Mouse (Mus musculus) stomach, embryonic 15.5 days (tissue): ENCODE data around the gene Cipc. TPM values are rescaled to one million over a fixed set of nuclear protein-coding genes. Genes with fewer than 3 reads are reported as not detected.

ENCODE experiments used
- ATAC-seq: fragments of 200-750 bp; cut with Nextera tagmentation; 2 replicates; pipeline ENCODE4 v1.8.0; 2017; ENCODE audit warnings: low read depth, moderate number of reproducible peaks, moderate TSS enrichment; ENCODE audit not compliant: insufficient read depth, low FRiP score
- H3K27ac ChIP-seq: fragments of 300-500 bp; sonication (generic); 2 replicates; pipeline ENCODE4 v1.5.1; 2015; ENCODE audit warnings: mild to moderate bottlenecking, inconsistent platforms
- H3K27me3 ChIP-seq: fragments of 300-500 bp; sonication (generic); replicated peaks from 2 replicates; pipeline ENCODE4 v1.6.1; 2015; ENCODE audit warnings: inconsistent platforms
- H3K36me3 ChIP-seq: fragments of 300-500 bp; sonication (generic); 2 replicates; pipeline ENCODE4 v1.6.1; 2015; ENCODE audit warnings: inconsistent platforms
- H3K4me1 ChIP-seq: fragments of 300-500 bp; sonication (generic); 2 replicates; pipeline ENCODE4 v1.6.1; 2015; ENCODE audit warnings: inconsistent platforms
- H3K4me2 ChIP-seq: fragments of 300-500 bp; sonication (generic); 2 replicates; pipeline ENCODE4 v1.6.1; 2015; ENCODE audit warnings: mild to moderate bottlenecking, inconsistent platforms
- H3K4me3 ChIP-seq: fragments of 300-500 bp; sonication (generic); replicated peaks from 2 replicates; pipeline ENCODE4 v1.5.1; 2015; ENCODE audit warnings: inconsistent platforms
- H3K9ac ChIP-seq: fragments of 300-500 bp; sonication (generic); 2 replicates; pipeline ENCODE4 v1.6.1; 2015; ENCODE audit warnings: inconsistent platforms
- H3K9me3 ChIP-seq: fragments of 300-500 bp; sonication (generic); 2 replicates; pipeline ENCODE4 v1.6.1; 2016; ENCODE audit warnings: inconsistent platforms
- WGBS: fragments of 180-500 bp; shearing (Covaris S2); methylation state at CpG from one replicate; pipeline ENCODE4 v1.1.7; 2015; 5-methylcytosine and 5-hydroxymethylcytosine counted together
- polyA plus RNA-seq: library from polyadenylated mRNA; unstranded; fragments of >200 nt; fragmentation: Nextera tagmentation; extraction: Ambion mirVana; gene quantifications from 2 replicates; pipeline ENCODE4 v1.2.1, GENCODE M21; 2015

Cipc gene
- polyA plus RNA-seq, 1 experiment from 2014 or later, result 15.4 TPM

GRCm38 (mm10) chr12:86950961-86951360 is 4.1 kb downstream of the Cipc start:
- 95% methylated on average over 3 of the region's 3 CpGs for WGBS
- no peaks in the 10 kb centered on the region for H3K9me3 ChIP-seq
- ATAC-seq, result no peak
- no peak overlapping the region for H3K4me2 ChIP-seq
- H3K9ac ChIP-seq, result no peak overlapping the region
- H3K27ac ChIP-seq, result no peak overlapping the region
- peaks cover 9% of the 10 kb centered on the region; the same call in 1 of the 2 replicates for H3K36me3 ChIP-seq
- H3K4me3 ChIP-seq, result no peak overlapping the region
- H3K4me1 ChIP-seq, result peaks cover 16% of the 10 kb centered on the region
- no peaks in the 10 kb centered on the region for H3K27me3 ChIP-seq

- no peak for ATAC-seq
- H3K4me3 ChIP-seq, result no peak overlapping the region
- 85% methylated on average over 10 of the region's 10 CpGs for WGBS
These were observed 5.5 kb downstream of the Cipc start for GRCm38 (mm10) chr12:86952331-86952850.

GRCm38 (mm10) chr12:86955894-86956293 is 9.1 kb downstream of the Cipc start:
- Histone ChIP-seq H3K4me3 (no peak overlapping the region), H3K9ac (no peak overlapping the region), H3K4me2 (no peak overlapping the region), H3K36me3 (peaks cover 35% of the 10 kb centered on the region), H3K27me3 (no peaks in the 10 kb centered on the region), H3K27ac (no peak overlapping the region), H3K4me1 (no peaks in the 10 kb centered on the region), H3K9me3 (no peaks in the 10 kb centered on the region)
- WGBS, result 82% methylated on average over 2 of the region's 2 CpGs
- peak; percentile 27; the same call in 1 of the 2 replicates for ATAC-seq

More at GRCm38 (mm10) chr12:86952331-86952850, 5.5 kb downstream of the Cipc start:
- H3K27me3 ChIP-seq, result no peaks in the 10 kb centered on the region
- H3K4me2 ChIP-seq, result no peak overlapping the region
- no peak overlapping the region for H3K27ac ChIP-seq
- peaks cover 13% of the 10 kb centered on the region; the same call in 1 of the 2 replicates for H3K36me3 ChIP-seq
- H3K9me3 ChIP-seq, result no peaks in the 10 kb centered on the region
- no peak overlapping the region for H3K9ac ChIP-seq
- peaks cover 15% of the 10 kb centered on the region for H3K4me1 ChIP-seq

GRCm38 (mm10) chr12:86958558-86958957 is 11.7 kb downstream of the Cipc start:
- H3K9ac ChIP-seq, result no peak overlapping the region
- no peaks in the 10 kb centered on the region for H3K9me3 ChIP-seq
- H3K27ac ChIP-seq, result no peak overlapping the region
- H3K4me2 ChIP-seq, result no peak overlapping the region
- no peaks in the 10 kb centered on the region for H3K4me1 ChIP-seq
- H3K36me3 ChIP-seq, result peaks cover 37% of the 10 kb centered on the region
- WGBS, result 83% methylated on average over 5 of the region's 5 CpGs
- H3K4me3 ChIP-seq, result no peak overlapping the region
- no peaks in the 10 kb centered on the region for H3K27me3 ChIP-seq
- no peak for ATAC-seq

GRCm38 (mm10) chr12:86959661-86960060 is 12.8 kb downstream of the Cipc start:
- Histone ChIP-seq H3K4me2 (no peak overlapping the region), H3K4me1 (no peaks in the 10 kb centered on the region), H3K36me3 (peaks cover 36% of the 10 kb centered on the region), H3K27me3 (no peaks in the 10 kb centered on the region), H3K27ac (no peak overlapping the region), H3K9me3 (no peaks in the 10 kb centered on the region), H3K4me3 (no peak overlapping the region), H3K9ac (no peak overlapping the region)
- 95% methylated on average over 5 of the region's 5 CpGs for WGBS
- ATAC-seq, result no peak

- WGBS, result 91% methylated on average over 15 of the region's 15 CpGs
- Histone ChIP-seq H3K36me3 (peaks cover 38% of the 10 kb centered on the region), H3K9ac (no peak overlapping the region), H3K4me3 (no peak overlapping the region), H3K4me1 (no peaks in the 10 kb centered on the region), H3K9me3 (no peaks in the 10 kb centered on the region), H3K4me2 (no peak overlapping the region), H3K27me3 (no peaks in the 10 kb centered on the region), H3K27ac (no peak overlapping the region)
- no peak for ATAC-seq
These were observed 13.3 kb downstream of the Cipc start for GRCm38 (mm10) chr12:86960138-86960537.

- WGBS, result 92% methylated on average over 3 of the region's 3 CpGs
- no peaks in the 10 kb centered on the region for H3K9me3 ChIP-seq
- peaks cover 34% of the 10 kb centered on the region for H3K36me3 ChIP-seq
- H3K27me3 ChIP-seq, result no peaks in the 10 kb centered on the region
- no peak overlapping the region for H3K9ac ChIP-seq
- ATAC-seq, result no peak
- H3K4me1 ChIP-seq, result no peaks in the 10 kb centered on the region
- no peak overlapping the region for H3K4me2 ChIP-seq
- no peak overlapping the region for H3K27ac ChIP-seq
- H3K4me3 ChIP-seq, result no peak overlapping the region
These were observed 14.0 kb downstream of the Cipc start for GRCm38 (mm10) chr12:86960791-86961335.

- Histone ChIP-seq H3K4me3 (no peak overlapping the region), H3K4me1 (no peaks in the 10 kb centered on the region), H3K27ac (no peak overlapping the region), H3K9me3 (no peaks in the 10 kb centered on the region), H3K27me3 (no peaks in the 10 kb centered on the region), H3K9ac (no peak overlapping the region), H3K36me3 (peaks cover 31% of the 10 kb centered on the region), H3K4me2 (no peak overlapping the region)
- no peak for ATAC-seq
- WGBS, result 83% methylated on average over 11 of the region's 11 CpGs
These were observed 14.9 kb downstream of the Cipc start for GRCm38 (mm10) chr12:86961589-86962344.

- Histone ChIP-seq H3K36me3 (peaks cover 17% of the 10 kb centered on the region), H3K4me1 (no peaks in the 10 kb centered on the region), H3K4me2 (no peak overlapping the region), H3K9me3 (no peaks in the 10 kb centered on the region), H3K27ac (no peak overlapping the region), H3K4me3 (no peak overlapping the region), H3K27me3 (no peaks in the 10 kb centered on the region), H3K9ac (no peak overlapping the region)
- 87% methylated on average over 16 of the region's 16 CpGs for WGBS
- ATAC-seq, result no peak
These were observed 17.6 kb downstream of the Cipc start for GRCm38 (mm10) chr12:86964278-86965057.

GRCm38 (mm10) chr12:86965237-86965799 is 18.5 kb downstream of the Cipc start:
- no peaks in the 10 kb centered on the region for H3K9me3 ChIP-seq
- no peak overlapping the region for H3K4me3 ChIP-seq
- WGBS, result 83% methylated on average over 4 of the region's 4 CpGs
- no peak overlapping the region for H3K9ac ChIP-seq
- no peaks in the 10 kb centered on the region for H3K27me3 ChIP-seq
- no peak overlapping the region for H3K4me2 ChIP-seq
- H3K4me1 ChIP-seq, result no peaks in the 10 kb centered on the region
- H3K36me3 ChIP-seq, result peaks cover 9% of the 10 kb centered on the region
- ATAC-seq, result no peak
- no peak overlapping the region for H3K27ac ChIP-seq

- no peak for ATAC-seq
- H3K36me3 ChIP-seq, result peaks cover 5% of the 10 kb centered on the region; the same call in 1 of the 2 replicates
- no peaks in the 10 kb centered on the region for H3K9me3 ChIP-seq
- H3K4me3 ChIP-seq, result no peak overlapping the region
- WGBS, result 62% methylated on average over 13 of the region's 13 CpGs
- no peak overlapping the region for H3K9ac ChIP-seq
- H3K4me1 ChIP-seq, result peaks cover 6% of the 10 kb centered on the region; the same call in 1 of the 2 replicates
- no peaks in the 10 kb centered on the region for H3K27me3 ChIP-seq
- H3K4me2 ChIP-seq, result no peak overlapping the region
- no peak overlapping the region for H3K27ac ChIP-seq
These were observed 21.8 kb downstream of the Cipc start for GRCm38 (mm10) chr12:86968468-86969219.
